Mouse (Mus musculus) brain, embryonic 14.5 days (tissue): ENCODE results near the gene Arnt.

Source experiments
- CTCF ChIP-seq: fragments of 200-500 bp; IDR thresholded peaks from 2 replicates; pipeline ENCODE4 v1.5.1; 2012; ENCODE audit warnings: inconsistent platforms, mild to moderate bottlenecking, moderate library complexity, borderline replicate concordance; ENCODE audit not compliant: insufficient read depth, insufficient read length; ENCODE audit errors: extremely low read depth
- POLR2A ChIP-seq: fragments of 200-500 bp; IDR thresholded peaks from 2 replicates; pipeline ENCODE4 v1.6.1; 2012; ENCODE audit warnings: mild to moderate bottlenecking, inconsistent platforms, borderline replicate concordance; ENCODE audit not compliant: poor library complexity, insufficient read depth, insufficient read length, severe bottlenecking; ENCODE audit errors: extremely low read depth

GRCm38 (mm10) chr3:95526622-95527211 is 92.5 kb downstream of the Arnt start, which contains the start of gene Ctss:
- no peak for TF ChIP-seq CTCF
- TF ChIP-seq POLR2A = no peak
